Mouse (Mus musculus) bone marrow, adult 2 months (tissue): ENCODE measurements around the gene Erich6b.

Source experiments
- CTCF ChIP-seq: fragments of 200-500 bp; IDR thresholded peaks from 2 replicates; pipeline ENCODE4 v1.5.1; 2011; ENCODE audit warnings: low read length, control low read depth; ENCODE audit not compliant: control insufficient read depth, insufficient read depth
- POLR2A ChIP-seq: fragments of 200-500 bp; IDR thresholded peaks from 2 replicates; pipeline ENCODE4 v1.6.1; 2011; ENCODE audit warnings: low read depth, mild to moderate bottlenecking, control low read depth, low read length, borderline replicate concordance; ENCODE audit not compliant: control insufficient read depth

GRCm38 (mm10) chr14:75622984-75623383, 19.1 kb upstream of the Erich6b start:
- TF ChIP-seq CTCF, result no peak
- no peak for TF ChIP-seq POLR2A
